In genomic region chr11:98446213-98446561, GRCm38 (mm10) we compare ENCODE assay signal across 9 mouse cellular contexts. TPM values are rescaled to one million over a fixed set of nuclear protein-coding genes. Genes with fewer than 3 reads are reported as not detected.
DNase-seq lines count a peak whose midpoint lies in the region; ATAC-seq lines count a peak whose summit lies in the region.
"Had no signal": no experiment of that assay in that cellular context is flagged by ENCODE, and none has a peak within 500 bp of the region (broad histone marks: within the 10 kb centered on the region; RNA-seq: fewer than 3 reads in every experiment).

TSS of gene Grb7 (plus strand) at chr11:98446394.

- no peak for ATAC-seq in erythroblast, adult 5-6 weeks (replicated peaks; ENCODE audit: low FRiP score, poor library complexity, severe bottlenecking)
- no peak for ATAC-seq in neural tube, embryonic 12.5 days (ENCODE audit: low FRiP score, low read depth)
- ATAC-seq in limb, embryonic 12.5 days (ENCODE audit: insufficient number of reproducible peaks, insufficient read depth, low FRiP score, low TSS enrichment, low read depth), result no peak
- peak; percentile 2; the same call in 1 of the 2 replicates for ATAC-seq in stomach, embryonic 15.5 days (ENCODE audit: insufficient read depth, low FRiP score, low read depth)

- no peak within 1 kb of the TSS for H3K27ac ChIP-seq in neural tube, embryonic 12.5 days
- no peak within 1 kb of the TSS for H3K27ac ChIP-seq in limb, embryonic 12.5 days
- H3K27ac ChIP-seq in stomach, embryonic 15.5 days, result peak within 1 kb of the TSS; percentile 89

- H3K9me3 ChIP-seq in erythroblast, embryonic 14.5 days (ENCODE audit: control insufficient read depth, low read length), result peaks cover 2% of the 10 kb centered on the region; the same call in 1 of the 2 replicates
- peaks cover 3% of the 10 kb centered on the region; the same call in 1 of the 2 replicates for H3K9me3 ChIP-seq in neural tube, embryonic 12.5 days
- no peaks in the 10 kb centered on the region for H3K9me3 ChIP-seq in limb, embryonic 12.5 days
- no peaks in the 10 kb centered on the region for H3K9me3 ChIP-seq in stomach, embryonic 15.5 days

- H3K9ac ChIP-seq in neural tube, embryonic 12.5 days, result no peak within 1 kb of the TSS
- 0 out of 2 replicates have a peak within 1 kb of the TSS, but pooled peaks have one; percentile 8 for H3K9ac ChIP-seq in limb, embryonic 12.5 days (replicated peaks)
- H3K9ac ChIP-seq in stomach, embryonic 15.5 days, result peak within 1 kb of the TSS; percentile 31; the same call in 1 of the 2 replicates

- WGBS in neural tube, embryonic 12.5 days, result 15% methylated on average over 5 of the region's 5 CpGs
- 3% methylated on average over 5 of the region's 5 CpGs for WGBS in limb, embryonic 12.5 days
- WGBS in stomach, embryonic 15.5 days, result 8% methylated on average over 5 of the region's 5 CpGs

- no peaks in the 10 kb centered on the region for H3K4me1 ChIP-seq in erythroblast, embryonic 14.5 days (ENCODE audit: control insufficient read depth)
- peaks cover 3% of the 10 kb centered on the region; the same call in 1 of the 2 replicates for H3K4me1 ChIP-seq in neural tube, embryonic 12.5 days
- H3K4me1 ChIP-seq in limb, embryonic 12.5 days (replicated peaks), result peaks cover 18% of the 10 kb centered on the region
- H3K4me1 ChIP-seq in stomach, embryonic 15.5 days, result peaks cover 10% of the 10 kb centered on the region

- peaks cover 6% of the 10 kb centered on the region; the same call in 1 of the 2 replicates for H3K36me3 ChIP-seq in erythroblast, embryonic 14.5 days (ENCODE audit: control insufficient read depth)
- no peaks in the 10 kb centered on the region for H3K36me3 ChIP-seq in neural tube, embryonic 12.5 days
- no peaks in the 10 kb centered on the region for H3K36me3 ChIP-seq in limb, embryonic 12.5 days
- H3K36me3 ChIP-seq in stomach, embryonic 15.5 days, result 0 out of 2 replicates have a peak, but pooled peaks cover 4% of the 10 kb centered on the region

- H3K27me3 ChIP-seq in erythroblast, embryonic 14.5 days (ENCODE audit: control insufficient read depth), result peaks cover 47% of the 10 kb centered on the region
- peaks cover 35% of the 10 kb centered on the region for H3K27me3 ChIP-seq in neural tube, embryonic 12.5 days (replicated peaks)
- peaks cover 42% of the 10 kb centered on the region for H3K27me3 ChIP-seq in limb, embryonic 12.5 days
- peaks cover 4% of the 10 kb centered on the region; the same call in 1 of the 2 replicates for H3K27me3 ChIP-seq in stomach, embryonic 15.5 days (replicated peaks)

- peak within 1 kb of the TSS; percentile 19; the same call in 1 of the 2 replicates for H3K4me2 ChIP-seq in neural tube, embryonic 12.5 days (replicated peaks)
- peak within 1 kb of the TSS; percentile 44 for H3K4me2 ChIP-seq in limb, embryonic 12.5 days
- peak within 1 kb of the TSS; percentile 49 for H3K4me2 ChIP-seq in stomach, embryonic 15.5 days

- no peak for DNase-seq in neural tube, embryonic 10.5 days (ENCODE audit: extremely low spot score, low spot score)
- no peak for DNase-seq in yolk sac, embryonic 10.5 days (ENCODE audit: low spot score)
- DNase-seq in spleen, postnatal 36 days (ENCODE audit: low spot score in 2 of 2), result no peak
- DNase-seq: B cell, adult 2 months had no signal

- H3K4me3 ChIP-seq in erythroblast, embryonic 14.5 days (replicated peaks), result peak within 1 kb of the TSS; percentile 39
- H3K4me3 ChIP-seq in neural tube, embryonic 12.5 days, result no peak within 1 kb of the TSS
- H3K4me3 ChIP-seq in limb, embryonic 12.5 days (replicated peaks), result peak within 1 kb of the TSS; percentile 27
- H3K4me3 ChIP-seq in stomach, embryonic 15.5 days (replicated peaks), result peak within 1 kb of the TSS; percentile 48

RNA-seq across cellular contexts. Expression of gene Grb7, which starts in this region (rescaled TPM):
- 0.11 and 0.13 TPM in 2 replicates for polyA plus RNA-seq in erythroblast, embryonic 14.5 days (2012)
- not detected in 2 replicates for total RNA-seq in erythroblast, adult 5-6 weeks (2015; ENCODE audit: low replicate concordance)
- total RNA-seq in erythroblast, adult 5-6 weeks (2017; ENCODE audit: low replicate concordance), result not detected in 2 replicates
- polyA plus RNA-seq in neural tube, embryonic 12.5 days (2016; fragmentation: Nextera tagmentation; extraction: Ambion mirVana), result 0.66 and 0.99 TPM in 2 replicates
- 5.1 and 5.4 TPM in 2 replicates for polyA plus RNA-seq in limb, embryonic 12.5 days (2016; fragmentation: Nextera tagmentation; extraction: Ambion mirVana)
- 44.7 and 56.1 TPM in 2 replicates for polyA plus RNA-seq in stomach, embryonic 15.5 days (2015; fragmentation: Nextera tagmentation; extraction: Ambion mirVana)
